Mouse (Mus musculus) olfactory bulb, adult 2 months (tissue): Measurements from ENCODE around the gene E2f8.

Experiments
- CTCF ChIP-seq: fragments of 200-500 bp; IDR thresholded peaks from 2 replicates; pipeline ENCODE4 v1.5.1; 2012; ENCODE audit warnings: low read depth, mild to moderate bottlenecking, low read length, moderate library complexity; ENCODE audit not compliant: insufficient read depth
- POLR2A ChIP-seq: fragments of 200-500 bp; IDR thresholded peaks from 2 replicates; pipeline ENCODE4 v1.6.1; 2012; ENCODE audit warnings: mild to moderate bottlenecking, low read depth, low read length, moderate library complexity; ENCODE audit not compliant: insufficient read depth

DNA sequence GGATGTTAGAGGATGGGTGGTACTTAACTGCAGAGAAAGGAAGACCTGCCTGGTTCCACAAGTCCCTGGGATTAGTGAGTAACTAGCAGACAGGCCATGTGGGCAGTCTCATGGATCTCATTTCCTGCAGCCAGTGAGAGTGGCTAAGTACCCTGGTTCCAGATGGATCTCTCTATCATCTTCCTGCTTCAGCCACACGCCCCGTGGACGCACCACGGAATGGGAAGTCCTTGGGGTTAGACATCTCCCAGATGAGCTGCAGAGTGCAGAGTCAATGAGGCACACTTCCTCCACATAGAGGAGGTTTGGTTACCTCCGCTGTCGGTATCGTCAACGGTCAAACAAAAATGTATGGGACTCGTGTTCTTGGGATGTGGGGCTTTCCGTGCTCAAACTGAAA, 42.2 kb upstream of the E2f8 start:
- TF ChIP-seq CTCF (no peak), POLR2A (no peak)
